Comparison of ENCODE assay signal across 17 mouse cellular contexts in the genomic region with DNA sequence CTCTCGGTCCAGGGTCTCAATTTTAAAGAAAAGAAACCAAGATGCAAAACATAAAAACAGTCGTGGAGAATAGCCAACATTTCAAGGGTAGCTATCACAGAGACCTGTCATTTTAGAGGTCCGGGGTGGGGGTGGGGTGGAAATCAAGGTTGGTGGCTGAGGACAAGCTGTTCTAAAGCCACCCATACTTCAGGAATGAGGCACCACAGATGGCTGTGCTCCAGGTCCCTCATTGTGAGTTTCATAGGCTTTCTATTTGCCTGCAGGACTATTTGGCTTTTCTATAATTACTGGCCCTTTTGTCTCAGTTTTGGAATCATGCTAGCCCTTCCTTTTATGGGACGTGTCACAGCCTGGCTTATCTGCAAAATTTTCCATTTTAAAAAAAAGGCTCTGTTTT. TPM values are rescaled to one million over a fixed set of nuclear protein-coding genes. Genes with fewer than 3 reads are reported as not detected.
"Had no signal": no experiment of that assay in that cellular context is flagged by ENCODE, and none has a peak within 500 bp of the region (broad histone marks: within the 10 kb centered on the region; RNA-seq: fewer than 3 reads in every experiment).

No protein-coding gene starts in this region.

- H3K9me3 ChIP-seq: limb, embryonic 12.5 days; neural tube, embryonic 15.5 days had no signal

- DNase-seq: kidney, postnatal 14 days; liver; lung, adult 18-20 months; lung, postnatal 4 days; midbrain, embryonic 14.5 days; right cerebral cortex, adult 18-20 months; right cerebral cortex, postnatal 25 days; thymus, postnatal 36 days had no signal

- H3K36me3 ChIP-seq: limb, embryonic 12.5 days; midbrain, embryonic 10.5 days; neural tube, embryonic 15.5 days had no signal

- H3K4me1 ChIP-seq: limb, embryonic 12.5 days; midbrain, embryonic 10.5 days; neural tube, embryonic 15.5 days had no signal

- H3K4me3 ChIP-seq: left cerebral cortex, adult 2 months; limb, embryonic 12.5 days; midbrain, embryonic 10.5 days; myocyte; neural tube, embryonic 15.5 days had no signal

- H3K4me2 ChIP-seq: limb, embryonic 12.5 days; neural tube, embryonic 15.5 days had no signal

- H3K27me3 ChIP-seq: limb, embryonic 12.5 days; neural tube, embryonic 15.5 days had no signal

- H3K27ac ChIP-seq: left cerebral cortex, adult 2 months; limb, embryonic 12.5 days; liver, embryonic 14.5 days; midbrain, embryonic 10.5 days; neural tube, embryonic 15.5 days had no signal

- H3K9ac ChIP-seq: limb, embryonic 12.5 days; liver, embryonic 14.5 days; neural tube, embryonic 15.5 days had no signal

RNA-seq across cellular contexts. Expression of a gene that starts 55.4 kb away (rescaled TPM):
- total RNA-seq: megakaryocyte, adult 5-6 weeks had no signal
- polyA plus RNA-seq: liver, embryonic 14.5 days; myocyte; small intestine, adult 2 months; thymus, postnatal 0 days had no signal
